Mouse (Mus musculus): ENCODE data around the gene Itprid2. TPM values are rescaled to one million over a fixed set of nuclear protein-coding genes. Genes with fewer than 3 reads are reported as not detected.
"Not testable (repeated sequence)": the region's sequence is repeated elsewhere in the genome, so short reads cannot be mapped to it uniquely, and the experiment has no call there.

Gene Itprid2
- total RNA-seq (2021): 10 to 100 TPM; 12.6 to 12.7 TPM
- long read RNA-seq, experiment 1, full-length matches to known transcripts: 1 of 2 reads
- long read RNA-seq, experiment 1, partial matches to known transcripts: 1 of 2 reads
- long read RNA-seq, experiment 1, other reads (novel, unspliced or antisense): 0 of 2 reads
- long read RNA-seq, experiment 2, partial matches to known transcripts: 1 of 3 reads
- long read RNA-seq, experiment 2, other reads (novel, unspliced or antisense): 2 of 3 reads

GRCm38 (mm10) chr2:79634528-79635400 is at the start of gene Itprid2:
Itprid2 (plus strand) TSS chr2:79635352.
- intact Hi-C loops (cut with DNase I): no loop called here
- DNase-seq: peak; percentile 95 to 99

- no peak for DNase-seq
- intact Hi-C loops (cut with DNase I): no loop called here
Observed at GRCm38 (mm10) chr2:79596177-79596576, 39.0 kb upstream of the Itprid2 start.

GRCm38 (mm10) chr2:79597090-79597489 is 38.1 kb upstream of the Itprid2 start:
- DNase-seq: no peak

GRCm38 (mm10) chr2:79601109-79601508 is 34.0 kb upstream of the Itprid2 start:
- DNase-seq; intact Hi-C loops (cut with DNase I): not testable (repeated sequence)

More at GRCm38 (mm10) chr2:79597090-79597489, 38.1 kb upstream of the Itprid2 start:
- intact Hi-C loops (cut with DNase I): no loop called here

GRCm38 (mm10) chr2:79601691-79602116 is 33.4 kb upstream of the Itprid2 start:
- DNase-seq: no peak
- intact Hi-C loops (cut with DNase I): no loop called here

- intact Hi-C loops (cut with DNase I): no loop called here
- no peak for DNase-seq
Observed at GRCm38 (mm10) chr2:79602306-79602705, 32.8 kb upstream of the Itprid2 start.

GRCm38 (mm10) chr2:79603363-79603762 is 31.8 kb upstream of the Itprid2 start:
- intact Hi-C loops (cut with DNase I): no loop called here
- DNase-seq: no peak

- intact Hi-C loops (cut with DNase I): no loop called here
- no peak for DNase-seq
Observed at GRCm38 (mm10) chr2:79606033-79606432, 29.1 kb upstream of the Itprid2 start.

- intact Hi-C loops (cut with DNase I): no loop called here
- DNase-seq: no peak
Observed at GRCm38 (mm10) chr2:79607181-79607580, 28.0 kb upstream of the Itprid2 start.

- no peak for DNase-seq
Observed at GRCm38 (mm10) chr2:79608301-79609074, 26.7 kb upstream of the Itprid2 start.

GRCm38 (mm10) chr2:79610894-79611293 is 24.3 kb upstream of the Itprid2 start:
- DNase-seq: no peak
- intact Hi-C loops (cut with DNase I): no loop called here

More at GRCm38 (mm10) chr2:79608301-79609074, 26.7 kb upstream of the Itprid2 start:
- intact Hi-C loops (cut with DNase I): no loop called here

GRCm38 (mm10) chr2:79618145-79618544 is 17.0 kb upstream of the Itprid2 start:
- no peak for DNase-seq
- intact Hi-C loops (cut with DNase I): no loop called here

GRCm38 (mm10) chr2:79618614-79619568 is 16.3 kb upstream of the Itprid2 start:
- intact Hi-C loops (cut with DNase I): no loop called here
- no peak for DNase-seq

- intact Hi-C loops (cut with DNase I): no loop called here
Observed at GRCm38 (mm10) chr2:79623256-79623655, 11.9 kb upstream of the Itprid2 start.

GRCm38 (mm10) chr2:79627624-79628023 is 7.5 kb upstream of the Itprid2 start:
- no peak for DNase-seq

More at GRCm38 (mm10) chr2:79623256-79623655, 11.9 kb upstream of the Itprid2 start:
- DNase-seq: no peak

GRCm38 (mm10) chr2:79630231-79630630 is 4.9 kb upstream of the Itprid2 start:
- intact Hi-C loops (cut with DNase I): no loop called here
- no peak for DNase-seq

More at GRCm38 (mm10) chr2:79627624-79628023, 7.5 kb upstream of the Itprid2 start:
- intact Hi-C loops (cut with DNase I): no loop called here

GRCm38 (mm10) chr2:79635426-79636291 is 507 bp downstream of the Itprid2 start:
- DNase-seq: peak; percentile 63 to 76
- intact Hi-C loops (cut with DNase I): no loop called here

GRCm38 (mm10) chr2:79638924-79639323 is 3.8 kb downstream of the Itprid2 start:
- intact Hi-C loops (cut with DNase I): no loop called here
- no peak for DNase-seq
